Mouse (Mus musculus): ENCODE results near the gene Cdk9. TPM values are rescaled to one million over a fixed set of nuclear protein-coding genes. Genes with fewer than 3 reads are reported as not detected.
A peak's percentile ranks its signal among the peaks of the same experiment; 100 is the strongest.

The Cdk9 gene
- total RNA-seq, 2 experiments from 2014 or later = 73.2 to 87.4 TPM

DNA sequence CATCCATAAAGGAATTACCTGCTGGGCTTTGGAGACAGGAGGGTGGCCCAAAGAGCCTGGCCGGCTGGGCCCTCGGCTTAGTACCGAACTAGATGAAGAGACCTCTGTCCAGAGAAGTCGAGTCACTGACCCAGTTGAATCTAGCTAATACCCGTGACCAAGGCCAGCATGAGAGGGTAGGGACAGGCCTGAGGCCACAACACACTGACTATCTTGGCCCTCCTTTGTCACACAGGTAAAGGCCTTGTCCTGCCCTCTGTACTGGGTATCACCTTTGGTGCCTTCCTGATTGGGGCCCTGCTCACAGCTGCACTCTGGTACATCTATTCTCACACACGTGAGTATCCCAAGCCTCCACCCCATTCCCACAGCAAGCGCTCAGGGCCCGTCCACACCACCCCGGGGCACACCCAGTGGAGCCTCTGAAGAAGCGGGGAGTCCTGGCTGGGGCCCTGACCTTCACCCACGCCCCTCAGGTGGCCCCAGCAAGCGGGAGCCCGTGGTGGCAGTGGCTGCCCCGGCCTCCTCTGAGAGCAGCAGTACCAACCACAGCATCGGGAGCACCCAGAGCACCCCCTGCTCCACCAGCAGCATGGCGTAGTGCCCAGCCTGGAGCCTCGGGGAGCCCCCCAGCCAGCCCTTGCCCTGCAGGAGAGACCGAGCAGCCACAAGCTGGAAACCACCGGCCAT is 31.8 kb downstream of the Cdk9 start:
- DNase-seq (ENCODE audit: low spot score in 2 of 2) = no peak

DNA sequence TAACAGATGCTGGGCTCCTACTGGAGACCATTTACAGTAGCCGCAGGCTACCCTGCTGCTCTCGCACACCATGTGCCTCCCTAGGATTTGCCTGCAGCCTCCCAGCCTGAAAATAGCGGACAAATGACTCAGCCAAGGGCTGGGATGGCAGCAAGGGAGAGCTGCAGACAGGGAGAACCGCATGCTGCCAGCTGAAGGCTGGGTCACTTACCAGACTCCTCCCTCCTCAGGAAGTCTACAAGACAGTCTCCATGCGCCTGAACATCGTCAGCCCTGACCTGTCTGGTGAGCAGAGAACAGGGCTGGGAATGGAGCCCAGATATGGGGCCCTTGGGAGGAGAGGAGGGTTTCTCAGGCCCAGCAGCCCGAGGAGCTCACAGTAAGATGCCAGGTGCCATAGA is 32.8 kb downstream of the Cdk9 start:
- peak in 1 of 2 experiments; percentile 46 for DNase-seq (ENCODE audit: low spot score in 2 of 2)

DNA sequence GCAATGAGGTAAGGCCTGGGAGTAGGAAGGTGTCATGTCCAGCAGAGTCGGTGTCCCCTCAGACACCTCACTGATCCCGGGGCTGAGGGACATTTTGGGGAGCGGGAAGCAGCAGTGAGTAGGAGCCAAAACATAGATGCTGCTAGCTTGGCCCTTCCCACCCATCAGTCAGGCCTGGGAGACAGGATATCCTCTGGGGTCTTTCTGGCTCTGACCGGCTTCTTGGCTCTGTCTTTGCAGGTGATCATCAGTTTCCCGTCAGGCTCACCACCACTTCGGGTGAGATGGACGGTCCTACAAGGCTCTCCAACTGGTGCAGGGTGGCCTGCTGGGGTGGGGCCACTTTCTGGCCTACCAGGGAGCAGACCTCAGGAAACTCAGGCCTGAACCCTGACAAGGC is 35.2 kb downstream of the Cdk9 start:
- no peak for DNase-seq (ENCODE audit: low spot score in 2 of 2)

DNA sequence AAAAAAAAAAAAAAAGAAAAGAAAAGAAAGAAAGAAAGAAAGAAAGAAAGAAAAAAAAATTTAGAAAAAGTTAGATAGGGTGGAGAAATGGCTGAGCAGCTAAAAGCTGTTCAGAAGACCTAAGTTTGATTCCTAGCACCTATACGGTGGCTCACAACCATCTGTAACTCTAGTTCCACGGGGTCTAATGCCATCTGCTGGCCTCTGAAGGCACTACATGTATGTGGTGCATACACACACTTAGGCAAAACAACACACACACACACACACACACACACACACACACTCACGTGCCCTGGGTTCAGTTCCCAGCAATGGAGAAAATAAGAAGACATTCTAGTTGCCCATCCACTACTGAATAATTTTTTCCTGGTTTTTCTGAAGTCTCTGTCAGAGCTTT is 36.1 kb downstream of the Cdk9 start:
- DNase-seq (ENCODE audit: low spot score in 2 of 2) = no peak

DNA sequence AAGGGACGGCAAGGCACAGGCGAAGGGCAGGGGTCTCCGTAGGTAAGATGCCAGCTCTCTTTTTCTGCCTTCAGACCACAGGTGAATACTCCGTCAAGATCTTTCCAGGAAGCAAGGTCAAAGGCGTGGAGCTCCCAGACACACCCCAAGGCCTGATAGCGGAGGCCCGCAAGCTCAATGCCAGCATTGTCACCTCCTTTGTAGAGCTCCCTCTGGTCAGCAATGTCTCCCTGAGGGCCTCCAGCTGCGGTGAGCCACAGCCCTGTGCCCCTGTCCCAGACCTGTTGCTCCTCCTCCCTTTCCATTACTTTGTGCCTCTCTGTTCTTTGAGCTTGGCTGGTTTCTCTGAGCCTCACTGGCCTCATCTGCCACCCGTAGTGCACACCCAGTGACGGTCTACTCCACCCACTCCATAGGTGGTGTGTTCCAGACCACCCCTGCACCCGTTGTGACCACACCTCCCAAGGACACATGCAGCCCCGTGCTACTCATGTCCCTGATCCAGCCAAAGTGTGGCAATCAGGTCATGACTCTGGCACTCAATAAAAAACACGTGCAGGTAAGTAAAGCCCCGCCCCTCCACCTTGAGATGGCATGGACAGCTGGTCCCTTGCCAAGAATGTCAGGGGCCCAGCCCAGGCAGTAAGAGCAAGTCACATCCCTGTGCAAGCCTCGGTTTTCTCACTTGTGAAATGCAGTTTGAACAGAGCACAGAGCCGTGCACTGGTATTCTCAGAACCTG is 39.5 kb downstream of the Cdk9 start:
- no peak for DNase-seq (ENCODE audit: low spot score in 2 of 2)

DNA sequence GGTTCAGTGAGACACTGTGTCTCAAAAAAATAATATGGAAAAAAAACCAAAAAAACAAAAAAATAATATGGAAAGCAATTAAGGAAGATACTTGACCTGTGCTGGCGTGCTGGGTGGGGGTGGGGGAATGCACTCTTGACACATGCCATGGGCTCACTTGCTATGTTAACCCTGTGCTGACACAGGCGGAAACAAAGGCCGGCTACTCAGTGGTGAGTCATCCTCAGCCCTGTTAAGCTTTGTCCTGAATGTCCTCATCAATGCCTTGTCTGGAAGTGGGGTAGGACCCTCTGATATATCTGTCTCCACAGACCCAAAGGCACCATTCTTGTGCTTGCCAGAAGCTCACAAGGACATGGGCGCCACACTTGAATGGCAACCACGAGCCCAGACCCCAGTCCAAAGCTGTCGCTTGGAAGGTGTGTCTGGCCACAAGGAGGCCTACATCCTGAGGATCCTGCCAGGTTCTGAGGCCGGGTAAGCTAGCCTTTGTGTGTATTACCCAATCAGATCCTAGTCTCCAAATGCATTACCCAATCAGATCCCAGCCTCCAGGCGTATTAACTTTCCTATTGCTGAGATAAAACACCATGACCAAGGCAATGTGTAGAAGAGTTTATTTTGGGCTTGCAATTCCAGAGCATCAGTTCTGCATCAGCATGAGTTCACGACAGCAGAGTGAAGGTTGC is 40.8 kb downstream of the Cdk9 start:
- DNase-seq (ENCODE audit: low spot score in 2 of 2) = no peak

DNA sequence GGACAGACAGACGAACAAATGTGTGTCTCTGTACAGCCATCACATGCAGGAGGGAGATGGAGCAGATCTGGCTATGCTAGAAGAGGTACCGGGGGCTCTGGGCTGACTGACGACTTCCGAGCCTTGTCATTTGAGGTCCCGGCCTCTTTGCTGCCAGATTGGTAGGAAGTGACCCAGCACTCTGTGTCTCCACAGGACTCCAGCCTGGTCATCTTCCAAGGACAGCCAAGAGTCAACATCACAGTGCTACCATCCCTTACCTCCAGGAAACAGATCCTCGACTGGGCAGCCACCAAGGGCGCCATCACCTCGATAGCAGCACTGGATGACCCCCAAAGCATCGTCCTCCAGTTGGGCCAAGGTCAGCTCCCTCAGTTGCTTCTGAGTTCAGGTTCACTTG is 41.7 kb downstream of the Cdk9 start:
- DNase-seq (ENCODE audit: low spot score in 2 of 2) = no peak

DNA sequence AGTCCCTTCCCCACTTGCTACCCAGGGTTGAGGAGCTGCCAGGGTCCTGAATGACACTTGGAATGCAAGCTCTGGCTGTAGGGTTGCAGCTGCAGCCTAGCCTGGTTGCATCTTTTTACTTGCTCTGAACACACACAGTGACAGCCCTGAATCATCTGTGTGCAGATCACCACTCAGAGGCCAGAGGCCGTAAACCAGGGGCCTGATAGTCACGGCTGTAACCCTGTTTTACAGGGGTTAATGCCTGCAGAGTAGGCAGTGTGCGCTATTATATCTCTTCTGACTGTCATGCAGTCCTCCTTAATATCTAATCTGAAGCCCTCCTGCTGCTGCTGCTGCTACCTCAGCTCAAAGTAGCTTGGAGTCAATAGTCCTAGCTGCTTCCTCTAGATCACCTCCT is 43.0 kb downstream of the Cdk9 start:
- DNase-seq (ENCODE audit: low spot score in 2 of 2) = no peak

DNA sequence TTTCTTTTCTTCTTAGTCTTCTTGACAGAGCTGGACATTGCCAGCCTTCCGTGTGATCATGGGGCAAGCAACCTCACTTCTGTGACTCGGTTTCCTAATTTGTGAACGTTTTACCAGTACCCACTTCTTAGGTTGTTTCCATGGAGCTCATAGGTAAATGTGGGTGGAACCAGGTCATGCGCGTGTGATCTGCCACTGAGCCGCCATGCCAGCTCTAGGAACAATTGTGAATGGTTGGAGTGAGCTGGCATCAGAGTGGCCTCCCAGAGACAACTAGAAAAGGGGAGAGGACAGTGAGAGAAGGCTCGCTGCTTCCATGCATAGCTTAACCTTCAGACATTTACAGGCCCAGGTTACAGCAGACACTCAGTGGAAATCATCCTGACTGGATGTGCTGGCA is 44.7 kb downstream of the Cdk9 start:
- no peak for DNase-seq (ENCODE audit: low spot score in 2 of 2)

DNA sequence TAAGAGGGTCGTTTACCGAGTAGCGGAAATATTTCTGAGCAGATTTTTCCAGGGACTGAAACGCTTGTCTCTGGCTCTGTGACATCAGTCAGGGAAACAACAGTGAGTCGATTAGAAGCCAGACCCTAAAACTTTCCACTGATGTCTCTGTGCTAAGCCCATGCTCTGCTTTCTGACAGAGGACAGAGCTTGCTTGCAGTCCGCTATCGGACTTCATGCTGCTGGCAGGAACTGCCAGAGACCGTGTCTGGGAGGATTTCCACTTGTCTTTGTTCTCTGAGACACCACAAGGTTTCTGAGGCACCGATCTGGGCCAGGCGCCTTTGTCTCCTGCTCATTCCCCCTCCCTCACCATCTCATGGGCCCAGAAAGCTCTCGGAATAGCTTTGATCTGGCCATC is 45.1 kb downstream of the Cdk9 start:
- no peak for DNase-seq (ENCODE audit: low spot score in 2 of 2)

DNA sequence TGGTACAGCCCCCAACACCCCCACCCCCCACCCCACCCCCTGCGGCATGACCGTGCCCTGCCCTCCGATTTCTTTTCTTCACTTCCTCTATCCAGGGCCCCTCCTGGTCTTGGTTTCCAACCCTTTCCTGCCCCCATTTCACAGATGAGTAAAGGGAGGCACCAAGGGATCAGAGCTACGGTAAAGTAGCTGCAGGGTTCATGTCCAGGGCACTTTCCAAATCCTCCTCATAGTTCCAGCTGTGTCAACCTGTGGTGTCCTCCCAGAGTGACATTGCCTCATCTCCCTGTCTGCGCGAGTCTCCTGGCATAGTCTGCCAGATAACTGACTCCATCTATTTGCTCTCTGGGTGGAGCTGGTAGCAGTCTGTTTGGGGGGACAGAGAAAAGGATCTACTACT is 47.0 kb downstream of the Cdk9 start:
- no peak for DNase-seq (ENCODE audit: low spot score in 2 of 2)

DNA sequence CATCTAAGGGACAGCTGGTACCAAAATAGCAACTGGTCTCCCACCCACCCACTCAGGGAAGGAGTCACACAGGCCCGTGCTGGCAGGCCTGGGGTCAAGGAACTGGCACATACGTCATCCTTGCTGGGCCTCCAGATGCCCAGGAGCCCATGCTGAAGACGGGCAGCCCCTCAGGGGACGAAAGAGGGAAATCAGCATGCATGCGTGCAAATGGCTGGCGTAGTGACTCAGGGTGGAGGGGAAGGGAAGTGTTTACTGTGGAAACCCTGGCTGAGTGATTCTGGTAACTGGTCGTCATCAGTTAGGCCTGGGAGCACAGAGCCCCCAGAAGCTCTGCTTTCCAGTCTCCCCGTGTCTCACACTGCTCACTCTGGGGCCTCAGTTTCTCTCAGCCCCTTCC is 47.5 kb downstream of the Cdk9 start:
- no peak for DNase-seq (ENCODE audit: low spot score in 2 of 2)

DNA sequence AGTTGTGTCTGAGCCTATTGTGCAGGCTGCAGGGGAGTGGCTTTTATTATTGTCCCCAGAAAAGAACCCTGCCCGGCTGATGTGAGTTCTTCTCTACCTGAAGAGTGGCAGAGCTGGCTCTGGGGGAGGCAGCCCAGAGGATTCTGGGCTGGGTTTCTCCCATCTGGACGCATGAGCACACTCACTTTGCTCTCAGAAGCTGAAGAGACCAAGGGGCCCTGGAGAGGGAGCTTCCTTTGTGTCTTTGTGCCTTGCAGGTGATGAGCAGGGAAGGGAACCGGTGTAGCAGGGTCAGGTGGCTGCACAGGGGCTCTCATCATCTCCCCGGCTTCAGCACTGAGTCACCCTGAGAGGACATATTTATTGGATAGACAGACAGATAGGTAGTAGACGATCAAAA is 50.6 kb downstream of the Cdk9 start:
- DNase-seq (ENCODE audit: low spot score in 2 of 2) = no peak

DNA sequence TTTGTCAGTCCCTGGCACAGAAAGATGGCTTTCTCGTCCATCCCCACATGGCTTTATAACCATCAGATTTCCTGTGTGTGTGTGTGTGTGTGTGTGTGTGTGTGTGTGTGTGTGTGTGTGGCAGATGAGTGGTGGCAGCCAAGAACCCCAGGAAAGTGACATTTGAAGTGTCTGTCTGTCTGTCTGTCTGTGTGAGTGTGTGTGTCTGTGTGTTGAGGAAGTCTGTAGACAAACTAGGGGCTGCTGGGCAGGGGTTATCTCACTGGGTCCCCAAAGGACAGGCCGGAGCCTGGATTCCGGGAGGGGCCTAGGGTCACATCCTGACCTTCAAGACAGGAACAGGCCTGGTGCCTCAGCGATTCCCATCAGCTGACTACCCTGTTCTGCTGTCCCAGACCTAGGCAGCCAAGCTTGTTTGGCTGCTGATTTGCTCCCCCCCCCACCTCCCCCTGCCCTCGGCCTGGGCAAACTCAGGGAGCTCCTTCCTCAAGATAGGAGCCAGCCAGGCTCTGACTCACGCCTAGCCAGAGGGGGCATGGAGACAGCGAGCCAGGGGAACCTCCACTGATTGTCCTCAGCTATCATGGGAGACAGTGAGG is 51.3 kb downstream of the Cdk9 start:
- peak in 1 of 2 experiments; percentile 46 for DNase-seq (ENCODE audit: low spot score in 2 of 2)

DNA sequence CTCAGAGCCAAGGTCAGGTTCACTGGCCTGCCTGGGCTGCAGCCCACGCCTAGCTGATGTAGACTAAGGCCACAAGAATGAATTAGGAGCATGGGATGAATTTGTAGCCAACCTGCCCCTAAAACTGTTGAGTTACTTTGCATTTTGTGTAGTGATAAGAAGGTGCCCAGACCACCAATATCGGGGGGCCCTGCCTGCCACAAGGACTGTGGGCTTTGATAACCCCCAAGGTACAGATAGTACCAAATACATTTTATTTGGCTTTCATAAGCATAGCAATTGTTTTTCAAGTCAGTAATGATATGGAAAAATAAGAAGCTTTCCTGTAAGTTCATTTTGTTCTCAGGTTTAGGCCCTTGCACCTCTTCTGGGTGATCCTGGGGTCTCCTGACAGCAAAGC is 54.0 kb downstream of the Cdk9 start:
- no peak for DNase-seq (ENCODE audit: low spot score in 2 of 2)

DNA sequence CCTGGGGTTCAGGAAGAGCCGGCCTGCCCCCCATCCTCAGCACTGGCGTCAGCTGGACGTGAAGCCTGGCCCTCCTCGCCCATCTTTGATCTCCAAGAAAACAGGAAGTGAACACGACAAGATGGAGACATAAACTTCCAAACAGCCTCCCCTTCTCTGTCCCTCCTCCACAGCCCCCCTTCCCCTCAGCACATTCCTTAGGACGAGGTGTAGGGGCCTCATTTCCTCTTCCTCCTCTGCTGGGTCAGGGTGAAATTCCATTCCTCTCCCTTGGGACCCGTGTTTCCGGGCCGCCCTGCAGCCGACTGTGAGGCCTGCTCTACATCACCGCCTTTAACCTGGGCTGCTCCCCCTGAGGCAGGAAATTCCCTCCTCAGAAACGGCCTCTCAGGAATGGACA is 57.0 kb downstream of the Cdk9 start:
- peak in 1 of 2 experiments; percentile 39 for DNase-seq (ENCODE audit: low spot score in 2 of 2)

Small RNA genes lying within 50 kb of the gene (microRNA-seq; reads per million reads assigned to microRNA genes)
- 0 reads per million in 2 experiments for gene Gm47291 (ENCODE audit: borderline number of aligned reads in 2 of 2)
- gene Mir2861 (ENCODE audit: borderline number of aligned reads in 2 of 2) = 0 reads per million in 2 experiments
- 0 reads per million in 2 experiments for gene Mir3960 (ENCODE audit: borderline number of aligned reads in 2 of 2)
- gene Mir8093 (ENCODE audit: borderline number of aligned reads in 2 of 2) = 0.95 to 1.8 reads per million in 2 experiments

Other genes with a start within 250 kb of the Cdk9 start
- gene Fam102a, start 177.7 kb downstream of the Cdk9 start, total RNA-seq (2021) = 10 to 100 TPM; 27.4 to 41.0 TPM
- 10 to 100 TPM; 49.7 to 58.0 TPM for gene Dpm2, start 142.2 kb downstream of the Cdk9 start, total RNA-seq (2021)
- gene Pip5kl1, start 138.3 kb downstream of the Cdk9 start, total RNA-seq (2021) = not detected
- not detected for gene 9430097D07Rik, start 137.4 kb downstream of the Cdk9 start, total RNA-seq (2021)
- 10 to 100 TPM in 1 of 2 experiments, 1 to 10 TPM in 1; 6.6 to 11.4 TPM for gene St6galnac4, start 126.0 kb downstream of the Cdk9 start, total RNA-seq (2021)
- 10 to 100 TPM; 52.4 to 67.9 TPM for gene St6galnac6, start 113.4 kb downstream of the Cdk9 start, total RNA-seq (2021)
- gene Ak1, start 91.3 kb downstream of the Cdk9 start, total RNA-seq (2021) = 10 to 100 TPM; 31.2 to 48.5 TPM
- 10 to 100 TPM; 77.1 to 81.3 TPM for gene Eng, start 66.5 kb downstream of the Cdk9 start, total RNA-seq (2021)
- gene Fpgs, start 8.9 kb downstream of the Cdk9 start, total RNA-seq (2021) = 10 to 100 TPM in 1 of 2 experiments, 1 to 10 TPM in 1; 8.2 to 10.3 TPM
- gene Sh2d3c, start 8.0 kb upstream of the Cdk9 start, total RNA-seq (2021) = 10 to 100 TPM; 11.6 to 14.9 TPM
- gene 6330409D20Rik, start 27.9 kb upstream of the Cdk9 start, total RNA-seq (2021) = not detected
- gene Tor2a, start 44.2 kb upstream of the Cdk9 start, total RNA-seq (2021) = 10 to 100 TPM; 18.2 to 22.3 TPM
- under 1 TPM; 0.13 to 0.26 TPM for gene Ttc16, start 62.6 kb upstream of the Cdk9 start, total RNA-seq (2021)
- 1 to 10 TPM; 5.4 to 9.9 TPM for gene Ptrh1, start 62.7 kb upstream of the Cdk9 start, total RNA-seq (2021)
- under 1 TPM in 1 of 2 experiments, not detected in 1; 0.16 TPM for gene Cfap157, start 71.4 kb upstream of the Cdk9 start, total RNA-seq (2021)
- 10 to 100 TPM; 22.1 to 36.6 TPM for gene Stxbp1, start 134.2 kb upstream of the Cdk9 start, total RNA-seq (2021)
- gene Fam129b, start 163.0 kb upstream of the Cdk9 start, total RNA-seq (2021) = 10 to 100 TPM; 19.1 to 32.7 TPM
- gene Rpl12, start 248.5 kb upstream of the Cdk9 start, total RNA-seq (2021) = 100 to 1,000 TPM; 162 to 167 TPM
- 10 to 100 TPM; 16.6 to 23.4 TPM for gene Lrsam1, start 248.5 kb upstream of the Cdk9 start, total RNA-seq (2021)